Mouse (Mus musculus): ENCODE results near the gene Ptpn4. TPM values are rescaled to one million over a fixed set of nuclear protein-coding genes. Genes with fewer than 3 reads are reported as not detected.

Gene Ptpn4
- 4.2 and 9.1 TPM in 2 replicates for polyA plus RNA-seq (2012; rRNA removed)

GRCm38 (mm10) chr1:119837035-119837751 is at the start of gene Ptpn4:
TSS of gene Ptpn4 (minus strand) at chr1:119837613.

GRCm38 (mm10) chr1:119648205-119649111 is 189.0 kb downstream of the Ptpn4 start, which contains the start of gene Epb41l5:
TSS of gene Epb41l5 (minus strand) at chr1:119649000.

Other genes starting within 250 kb of the Ptpn4 start
- gene Epb41l5, start 188.6 kb downstream of the Ptpn4 start, polyA plus RNA-seq (2012; rRNA removed), result 15.1 and 17.2 TPM in 2 replicates
- gene Tmem177, start 75.6 kb upstream of the Ptpn4 start, polyA plus RNA-seq (2012; rRNA removed), result 5.9 and 8.0 TPM in 2 replicates
- 0.11 and 0.26 TPM in 2 replicates for gene Cfap221, start 159.6 kb upstream of the Ptpn4 start, polyA plus RNA-seq (2012; rRNA removed)
- gene Sctr, start 169.3 kb upstream of the Ptpn4 start, polyA plus RNA-seq (2012; rRNA removed), result 0.65 and 0.94 TPM in 2 replicates
- gene Tmem37, start 236.5 kb upstream of the Ptpn4 start, polyA plus RNA-seq (2012; rRNA removed), result 3.2 and 5.6 TPM in 2 replicates